Mouse (Mus musculus): ENCODE data around the gene Gpc1.

Gpc1 gene

DNA sequence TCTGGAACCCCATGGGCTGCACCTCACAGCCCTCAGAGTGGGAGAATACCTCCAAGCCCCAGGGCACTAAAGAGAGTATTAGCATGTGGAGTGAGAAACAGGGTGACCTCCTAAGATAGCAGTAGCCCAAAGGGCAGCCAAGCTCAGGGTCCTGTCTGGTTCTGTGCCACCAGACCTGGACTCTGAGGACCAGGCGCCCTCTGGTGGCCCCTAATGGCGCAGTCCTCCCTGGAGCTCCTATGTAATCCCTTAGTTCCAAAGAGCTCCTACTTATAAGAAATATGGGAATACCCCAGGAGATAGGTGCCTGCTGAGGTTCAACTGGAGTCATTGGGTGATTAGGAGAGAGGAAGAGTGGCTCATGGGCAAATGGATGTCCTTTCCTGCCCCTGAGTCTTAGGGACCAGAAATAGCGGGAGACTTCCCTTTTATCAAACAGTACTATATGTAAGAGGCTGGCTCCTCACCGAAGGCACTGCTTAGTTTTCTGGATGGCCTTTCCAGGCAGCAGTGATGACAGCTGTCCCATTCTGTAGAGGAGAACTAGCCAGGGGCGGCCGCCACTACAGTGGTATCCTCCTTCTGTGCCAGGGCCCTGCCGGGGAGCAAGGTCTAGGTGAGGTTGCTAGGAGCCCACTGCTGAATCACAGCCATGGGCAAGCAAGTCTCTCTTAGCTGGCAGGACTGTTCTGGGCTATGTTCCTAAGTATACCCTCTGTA is 2.7 kb downstream of the Gpc1 start:
- peak in 1 of 2 experiments; percentile 87 for DNase-seq (ENCODE audit: low spot score in 2 of 2)

DNA sequence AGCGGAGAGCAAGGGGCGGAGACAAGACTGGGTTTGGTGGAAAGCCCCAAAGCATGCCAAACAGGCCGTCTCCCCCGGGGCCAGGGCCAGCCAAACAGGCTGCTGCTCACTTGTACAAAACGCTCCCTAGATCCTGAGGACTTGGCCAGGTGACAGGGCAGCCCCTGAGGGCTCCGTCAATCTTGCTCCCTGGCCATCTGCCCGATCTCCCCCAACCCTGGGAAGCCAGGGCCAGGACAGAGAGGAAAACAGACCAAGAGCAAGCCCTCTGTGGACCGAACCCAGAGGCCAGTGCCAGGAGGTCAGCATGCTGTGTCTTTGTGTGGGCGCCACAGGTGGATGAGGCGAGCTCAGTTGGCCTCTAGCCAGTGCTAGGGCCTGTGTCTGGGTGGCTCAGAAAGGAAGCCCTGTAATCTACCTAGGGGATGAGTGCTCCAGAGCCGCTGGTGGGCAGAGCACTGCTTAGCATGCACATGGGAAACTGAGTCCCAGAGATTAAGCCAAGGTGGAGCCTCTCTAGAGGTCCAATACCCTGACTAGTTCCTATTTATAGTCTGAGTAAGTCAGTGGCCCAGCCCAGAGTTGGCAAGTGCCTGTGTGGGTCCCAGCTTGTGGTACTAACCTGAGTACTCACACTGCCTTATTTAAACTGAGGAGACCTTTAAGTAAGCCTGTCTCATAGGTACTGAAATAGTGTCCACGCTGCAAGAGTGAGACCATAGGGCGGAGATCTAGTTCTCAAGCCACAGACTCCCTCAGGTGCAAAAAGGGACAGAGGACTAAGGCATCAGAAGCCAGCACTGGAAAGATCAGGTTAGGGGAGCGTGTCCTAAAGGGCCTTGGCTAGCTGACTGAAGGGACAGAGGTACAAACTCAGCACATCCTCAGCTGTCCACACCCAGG is 6.7 kb downstream of the Gpc1 start:
- no peak for DNase-seq (ENCODE audit: low spot score in 2 of 2)

DNA sequence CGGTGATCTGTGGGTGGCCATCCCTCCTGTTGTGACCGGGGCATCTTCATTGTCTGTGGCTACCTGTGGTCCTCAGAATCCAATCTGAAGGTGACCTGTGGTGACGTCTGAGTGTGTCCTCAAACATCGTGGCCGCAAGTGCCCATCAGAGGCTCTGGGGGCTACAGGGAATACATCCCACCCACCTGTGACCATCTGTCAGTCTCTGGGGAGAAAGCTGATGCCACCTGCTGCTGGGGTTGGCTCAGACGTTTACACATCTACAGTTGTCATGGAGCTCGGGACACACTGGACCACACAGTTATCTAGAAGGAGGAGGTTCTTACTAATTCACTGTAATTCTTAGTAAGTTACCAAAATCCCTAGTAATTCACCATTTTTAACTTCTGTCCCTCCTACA is 7.8 kb downstream of the Gpc1 start:
- no peak for DNase-seq (ENCODE audit: low spot score in 2 of 2)

DNA sequence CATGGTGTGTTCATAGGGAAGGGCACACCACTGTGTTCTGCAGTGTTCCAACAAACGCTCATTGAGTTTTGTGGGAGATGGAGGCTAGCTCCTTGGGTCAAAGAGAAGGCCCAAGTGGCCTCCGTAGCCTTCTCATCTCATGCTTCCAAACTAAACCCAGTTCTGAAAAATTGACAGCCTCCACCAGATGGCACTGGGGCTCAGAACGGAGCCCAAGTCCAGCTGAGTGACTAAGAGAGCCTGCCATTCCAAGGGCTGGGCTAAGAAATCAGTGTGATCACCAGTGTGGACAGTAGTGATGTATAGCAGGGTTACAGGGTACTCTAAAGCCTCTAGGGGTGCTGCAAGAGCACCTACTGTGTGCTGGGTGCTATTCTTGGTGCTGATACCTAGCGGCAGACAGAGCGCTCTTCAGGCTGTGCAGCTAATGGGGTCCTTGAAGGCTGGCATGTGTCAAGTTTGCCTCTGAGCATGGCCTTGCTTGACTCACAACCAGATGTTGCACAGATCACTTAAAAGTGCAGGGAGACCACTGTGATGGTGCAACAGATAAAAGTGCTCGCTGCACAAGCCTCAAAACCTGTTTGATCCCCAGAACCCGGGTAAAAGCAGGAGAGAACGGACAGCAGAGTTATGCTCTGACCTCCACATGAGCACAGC is 8.9 kb downstream of the Gpc1 start:
- DNase-seq (ENCODE audit: low spot score in 2 of 2) = peak in 1 of 2 experiments; percentile 51

- no peak for DNase-seq (ENCODE audit: low spot score in 2 of 2)
Measured at GRCm38 (mm10) chr1:92841427-92841826, 10.0 kb downstream of the Gpc1 start.

DNA sequence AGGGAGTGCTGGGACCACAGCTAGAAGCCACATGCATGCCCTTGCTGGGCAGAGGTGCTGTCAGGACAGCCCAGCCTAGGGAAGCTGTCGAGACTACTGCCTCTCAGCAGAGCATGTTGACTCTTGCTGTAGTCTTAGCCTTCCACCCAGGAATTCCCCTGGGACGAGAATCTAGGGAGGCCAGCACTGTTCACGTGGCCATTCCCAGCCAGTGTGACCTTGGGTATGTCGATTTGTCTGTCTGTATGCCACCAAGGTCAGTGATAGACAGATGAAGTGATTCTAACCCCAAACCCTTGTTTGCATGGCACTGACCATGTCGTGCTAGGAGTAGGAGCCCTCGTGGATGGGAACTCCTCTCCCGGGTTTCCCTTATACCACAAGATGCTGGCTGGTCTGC is 14.4 kb downstream of the Gpc1 start:
- DNase-seq (ENCODE audit: low spot score in 2 of 2) = no peak

- DNase-seq (ENCODE audit: low spot score in 2 of 2) = no peak
Measured at GRCm38 (mm10) chr1:92847873-92848839, 16.7 kb downstream of the Gpc1 start.

- DNase-seq (ENCODE audit: low spot score in 2 of 2) = no peak
Measured at GRCm38 (mm10) chr1:92849491-92849890, 18.0 kb downstream of the Gpc1 start.

DNA sequence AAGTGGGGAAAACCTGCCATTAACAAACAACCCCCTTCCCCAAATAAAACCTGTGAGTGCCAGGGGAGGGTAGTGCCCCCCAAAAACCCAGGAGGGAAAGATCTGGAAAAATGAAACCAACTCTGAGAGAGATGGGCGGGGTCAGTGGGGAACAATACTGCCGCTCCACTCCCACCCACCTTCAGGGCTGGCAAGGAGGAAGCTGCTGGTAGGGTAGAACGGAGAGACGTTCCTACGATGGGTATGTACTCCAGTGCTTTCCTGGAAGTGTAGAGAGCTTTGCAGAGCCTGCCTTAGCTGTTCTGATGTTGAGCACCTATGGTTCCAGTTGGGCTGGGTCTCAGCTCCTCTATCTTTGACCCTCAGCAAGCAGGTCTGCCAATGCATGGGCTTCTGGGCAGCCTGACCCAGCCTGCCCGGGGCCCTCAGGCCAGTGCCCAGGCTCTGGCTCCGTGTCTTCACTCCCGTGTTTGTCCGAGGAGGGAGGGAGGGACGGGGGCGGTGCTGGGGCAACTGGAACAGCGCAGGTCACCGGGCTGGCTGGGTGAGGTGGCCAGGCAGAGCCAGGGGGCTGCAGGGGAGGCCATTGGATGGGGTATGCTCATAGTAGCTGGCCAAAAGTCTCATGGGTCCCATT is 18.6 kb downstream of the Gpc1 start:
- DNase-seq (ENCODE audit: low spot score in 2 of 2) = no peak

DNA sequence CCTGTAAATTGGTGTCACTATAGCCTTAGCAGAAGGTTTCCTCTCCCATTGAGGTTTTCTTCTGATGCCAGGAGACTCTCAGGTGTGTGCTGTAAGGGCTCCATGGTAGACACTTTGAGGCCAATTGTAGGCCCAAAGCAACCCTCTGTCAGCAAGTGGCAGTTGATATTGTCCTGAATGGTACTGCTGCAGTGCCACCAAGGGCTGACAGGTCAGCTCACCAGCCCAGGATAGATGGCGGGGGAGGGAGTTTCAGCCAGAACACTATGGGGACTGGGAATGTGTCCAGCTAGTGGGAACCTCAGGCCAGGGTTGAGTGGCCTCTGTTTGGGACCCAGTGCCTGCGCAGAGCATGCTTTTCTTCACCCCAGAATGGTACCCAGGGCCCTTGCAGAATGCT is 21.0 kb downstream of the Gpc1 start:
- DNase-seq (ENCODE audit: low spot score in 2 of 2) = no peak

DNA sequence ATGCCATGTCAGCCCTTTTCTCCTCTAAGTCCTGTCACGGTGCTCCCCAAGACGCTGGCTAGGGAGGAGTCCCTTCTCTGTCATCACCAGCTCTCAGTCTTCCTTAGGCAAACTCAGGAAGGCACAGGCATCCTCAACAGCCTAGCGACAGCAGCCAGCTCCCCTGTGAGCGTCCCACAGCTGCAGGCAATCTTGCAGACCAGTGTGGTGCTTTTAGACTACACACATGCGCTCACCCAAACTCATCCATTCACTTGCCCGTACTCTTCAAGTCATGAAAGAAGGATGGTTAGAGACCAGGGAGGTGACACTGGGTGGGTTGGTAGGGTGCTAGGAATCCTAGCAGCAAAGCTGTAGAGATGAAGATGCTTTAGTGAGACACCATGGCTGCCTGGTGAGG is 30.1 kb downstream of the Gpc1 start:
- no peak for DNase-seq (ENCODE audit: low spot score in 2 of 2)

DNA sequence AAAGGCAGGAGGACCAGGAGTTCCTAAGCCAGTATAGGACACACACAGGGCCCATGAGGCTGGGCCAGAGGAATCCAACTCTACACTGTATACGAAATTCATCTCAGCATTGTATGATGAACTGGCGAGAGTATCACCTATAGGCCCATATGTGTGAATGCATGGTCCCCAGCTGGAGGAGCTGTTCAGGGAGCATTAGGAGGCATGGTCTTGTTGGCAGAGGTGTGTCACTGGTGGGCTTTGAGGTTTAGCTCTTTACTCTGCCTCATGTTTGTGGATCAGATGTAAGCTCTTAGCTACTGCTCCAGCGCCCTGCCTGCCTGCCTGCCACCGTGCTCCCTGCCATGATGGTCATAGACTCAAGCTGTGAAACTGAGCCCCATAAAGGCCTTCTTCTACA is 31.8 kb downstream of the Gpc1 start:
- DNase-seq (ENCODE audit: low spot score in 2 of 2) = no peak

DNA sequence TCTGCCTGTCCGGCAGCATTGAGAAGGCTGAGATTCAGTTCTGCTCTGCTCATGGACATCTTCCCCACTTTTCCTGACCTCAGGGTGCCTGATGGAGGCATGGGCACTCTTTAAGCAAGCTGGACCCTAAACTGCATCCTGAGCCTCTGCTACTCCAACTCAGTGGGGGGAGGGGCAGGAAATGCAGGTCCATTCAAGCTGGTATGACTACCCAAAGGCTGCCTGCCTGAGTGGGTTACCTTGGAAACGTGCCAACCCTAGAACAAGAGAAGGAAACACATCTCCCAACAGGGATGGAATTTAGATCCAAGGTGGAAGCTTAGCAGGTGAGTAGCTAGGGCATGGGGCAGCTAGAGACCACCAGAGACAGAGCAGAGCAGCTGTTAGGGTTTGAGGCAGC is 34.7 kb downstream of the Gpc1 start:
- no peak for DNase-seq (ENCODE audit: low spot score in 2 of 2)

GRCm38 (mm10) chr1:92869985-92870384 is 38.5 kb downstream of the Gpc1 start:
- no peak for DNase-seq (ENCODE audit: low spot score in 2 of 2)

- DNase-seq (ENCODE audit: low spot score in 2 of 2) = no peak
Measured at GRCm38 (mm10) chr1:92872666-92873065, 41.2 kb downstream of the Gpc1 start.

- no peak for DNase-seq (ENCODE audit: low spot score in 2 of 2)
Measured at GRCm38 (mm10) chr1:92874011-92874410, 42.6 kb downstream of the Gpc1 start.

GRCm38 (mm10) chr1:92875360-92876111 is 44.1 kb downstream of the Gpc1 start:
- peak; percentile 40 to 59 for DNase-seq (ENCODE audit: low spot score in 2 of 2)

- no peak for DNase-seq (ENCODE audit: low spot score in 2 of 2)
Measured at GRCm38 (mm10) chr1:92877431-92877978, 46.1 kb downstream of the Gpc1 start.

DNA sequence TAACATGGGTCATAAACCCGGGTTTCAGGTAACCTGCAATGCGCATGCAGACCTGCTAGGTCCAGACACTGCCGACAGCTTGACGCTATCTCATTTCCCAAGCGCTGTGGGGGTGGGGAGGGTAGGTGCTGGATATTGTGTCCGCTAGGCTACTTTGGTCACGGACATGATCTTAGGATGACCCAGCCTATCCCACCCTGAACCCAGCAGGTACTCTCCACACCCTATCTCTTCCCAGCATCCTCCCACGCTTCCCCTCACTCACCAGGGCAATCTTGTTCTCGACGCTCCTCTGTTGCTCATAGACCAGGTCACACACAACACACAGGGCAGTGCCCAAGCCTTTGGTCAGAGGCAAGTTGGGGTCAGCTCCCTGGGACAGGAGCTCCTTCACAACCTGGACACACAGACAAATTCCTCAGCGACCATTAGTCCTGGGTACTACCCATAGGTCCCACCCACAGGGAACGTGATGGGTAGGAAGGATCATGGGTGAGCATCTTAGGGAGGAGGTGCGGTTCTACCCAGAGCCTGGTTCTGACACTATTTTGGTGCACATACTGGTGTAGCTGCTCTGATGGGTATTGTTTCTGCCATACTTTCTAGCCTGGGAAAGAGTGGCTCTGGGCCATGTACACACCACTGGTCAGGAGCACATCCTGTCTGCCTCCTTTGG is 46.8 kb downstream of the Gpc1 start:
- no peak for DNase-seq (ENCODE audit: low spot score in 2 of 2)
